Mouse (Mus musculus) liver, embryonic 14.5 days (tissue): ENCODE data around the gene Sema3c.

ENCODE experiments used
- CTCF ChIP-seq: IDR thresholded peaks from 2 replicates; pipeline ENCODE4 v1.5.1; 2016; ENCODE audit warnings: antibody characterized with exemption, low read depth, control low read depth
- EP300 ChIP-seq: IDR thresholded peaks from 2 replicates; pipeline ENCODE4 v1.6.1; 2016; ENCODE audit warnings: antibody characterized with exemption, low read depth

DNA sequence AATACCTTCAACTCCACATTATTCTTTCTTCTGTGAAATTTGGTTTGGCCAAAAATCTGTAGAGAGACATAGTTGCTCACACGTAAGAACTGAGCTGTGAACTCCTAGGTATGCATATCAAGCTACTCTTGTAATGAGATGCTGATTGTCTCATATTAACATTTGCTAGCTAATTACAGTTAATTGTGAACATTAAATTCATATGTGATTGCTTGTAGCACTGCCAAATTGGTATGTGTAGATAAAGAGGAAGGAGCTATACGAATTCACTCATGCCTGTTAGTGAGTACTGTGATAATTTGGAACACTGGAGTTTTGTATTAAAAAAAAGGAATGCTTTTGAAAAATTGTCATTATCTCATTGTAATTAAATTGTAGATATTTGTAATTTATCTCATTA is 48.5 kb downstream of the Sema3c start:
- TF ChIP-seq CTCF (no peak), EP300 (no peak)
